Mouse (Mus musculus): ENCODE measurements around the gene Pnn.
A peak's percentile ranks its signal among the peaks of the same experiment; 100 is the strongest.

- peak; percentile 45 for TF ChIP-seq CTCF (IDR thresholded peaks at IDR 0.05; ENCODE audit: low read depth)
- no peak for TF ChIP-seq EP300 (IDR thresholded peaks at IDR 0.05; ENCODE audit: low read depth)
Observed at GRCm38 (mm10) chr12:59060993-59061595, 5.6 kb upstream of the Pnn start, which contains the start of gene Trappc6b.

All from liver, postnatal 0 days (tissue).